8 mouse cellular contexts compared by ENCODE assay signal in the genomic region with DNA sequence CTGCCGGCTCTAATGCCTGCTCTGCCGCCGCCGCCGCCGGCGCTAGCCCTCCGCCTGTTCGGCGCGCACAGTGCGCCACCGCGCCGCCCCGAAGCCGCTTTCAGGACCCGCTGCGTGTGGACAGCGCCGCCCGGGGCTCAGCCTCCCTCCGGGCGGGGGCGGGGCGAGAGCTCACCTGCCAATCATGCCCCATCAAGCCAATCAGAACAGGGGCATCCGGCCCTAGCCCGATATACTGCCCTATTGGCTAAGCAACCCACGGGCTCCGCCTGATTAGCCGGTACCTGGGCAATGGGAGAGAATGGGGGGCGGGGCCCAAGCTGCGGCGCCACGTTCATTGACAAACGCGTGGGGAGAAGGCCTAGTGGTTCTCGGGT. TPM values are rescaled to one million over a fixed set of nuclear protein-coding genes. Genes with fewer than 3 reads are reported as not detected.
A peak's percentile ranks its signal among the peaks of the same experiment; 100 is the strongest.
DNase-seq lines count a peak whose midpoint lies in the region; ATAC-seq and TF ChIP-seq lines count a peak whose summit lies in the region.

No protein-coding gene starts in this region.

- peaks cover 80% of the 10 kb centered on the region for H3K27me3 ChIP-seq in hindbrain, embryonic 15.5 days

- no peaks in the 10 kb centered on the region for H3K36me3 ChIP-seq in hindbrain, embryonic 15.5 days

- peak; percentile 96 for ATAC-seq in hindbrain, embryonic 15.5 days (ENCODE audit: low FRiP score, low read depth)

- intact Hi-C loops in gastrocnemius, adult 2 months (cut with DNase I): no loop called here

- peak overlapping the region; percentile 65 for H3K4me3 ChIP-seq in gastrocnemius, adult 2 months
- H3K4me3 ChIP-seq in hindbrain, embryonic 15.5 days: peak overlapping the region; percentile 46

- under 1% methylated on average over 38 of the region's 38 CpGs for WGBS in hindbrain, embryonic 15.5 days

- DNase-seq in T-cell, adult 2 months (ENCODE audit: low spot score): peak; percentile 72
- peak; percentile 61 to 77 for DNase-seq in cerebellum, postnatal 25 days
- peak; percentile 83 for DNase-seq in gastrocnemius, adult 2 months
- DNase-seq in left cerebral cortex, adult 18-20 months (ENCODE audit: low spot score in 2 of 2): peak; percentile 29 to 42
- peak; percentile 88 for DNase-seq in lung, postnatal 36 days
- peak; percentile 96 for DNase-seq in retina, embryonic 14.5 days (ENCODE audit: low spot score)
- DNase-seq in thymus, postnatal 25 days: peak; percentile 86

- peak overlapping the region; percentile 16; the same call in 1 of the 2 replicates for H3K9ac ChIP-seq in hindbrain, embryonic 15.5 days

- no peak for TF ChIP-seq CTCF in gastrocnemius, adult 2 months (IDR thresholded peaks at IDR 0.05)

- no peak overlapping the region for H3K27ac ChIP-seq in gastrocnemius, adult 2 months
- 0 out of 2 replicates have a peak overlapping the region, but pooled peaks have one; percentile 3 for H3K27ac ChIP-seq in hindbrain, embryonic 15.5 days (replicated peaks)

- H3K4me2 ChIP-seq in hindbrain, embryonic 15.5 days: peak overlapping the region; percentile 66

- H3K9me3 ChIP-seq in hindbrain, embryonic 15.5 days: no peaks in the 10 kb centered on the region

- peaks cover 31% of the 10 kb centered on the region for H3K4me1 ChIP-seq in hindbrain, embryonic 15.5 days (replicated peaks)

RNA-seq across cellular contexts. Expression of a gene that starts 5.9 kb away (rescaled TPM):
- under 1 TPM in 1 of 2 experiments, not detected in 1; 0.10 TPM for total RNA-seq in gastrocnemius, adult 2 months (2021)
- 2.1 and 2.2 TPM in 2 replicates for polyA plus RNA-seq in hindbrain, embryonic 15.5 days (2015; fragmentation: Nextera tagmentation; extraction: Ambion mirVana)
- total RNA-seq in left cerebral cortex, adult 18-20 months (2021): under 1 TPM in 1 of 2 experiments, not detected in 1; 0.84 TPM

RNA-seq across cellular contexts. Expression of a gene that starts 51.3 kb away (rescaled TPM):
- 10 to 100 TPM; 20.4 to 20.8 TPM for total RNA-seq in gastrocnemius, adult 2 months (2021)
- 35.3 and 41.6 TPM in 2 replicates for polyA plus RNA-seq in hindbrain, embryonic 15.5 days (2015; fragmentation: Nextera tagmentation; extraction: Ambion mirVana)
- 10 to 100 TPM; 48.6 to 54.1 TPM for total RNA-seq in left cerebral cortex, adult 18-20 months (2021)

Comparison
In these comparisons a context has a peak if more than half of its experiments do, and no peak if none do; other contexts are left out.
1. DNase-seq: peak in every context shown above with its lines; median percentile 96 in retina, embryonic 14.5 days; 88 in lung, postnatal 36 days; 86 in thymus, postnatal 25 days; 83 in gastrocnemius, adult 2 months; 72 in T-cell, adult 2 months; 69 in cerebellum, postnatal 25 days; 36 in left cerebral cortex, adult 18-20 months.